Mouse (Mus musculus) intestine, embryonic 16.5 days (tissue): ENCODE data around the gene Gipc3. TPM values are rescaled to one million over a fixed set of nuclear protein-coding genes. Genes with fewer than 3 reads are reported as not detected.

Source experiments
- ATAC-seq: fragments of 200-750 bp; cut with Nextera tagmentation; 2 replicates; pipeline ENCODE4 v1.8.0; 2017; ENCODE audit warnings: moderate TSS enrichment, moderate library complexity
- H3K27ac ChIP-seq: fragments of 300-500 bp; sonication (generic); 2 replicates; pipeline ENCODE4 v1.5.1; 2014; ENCODE audit warnings: mild to moderate bottlenecking, low read length
- H3K27me3 ChIP-seq: fragments of 300-500 bp; sonication (generic); replicated peaks from 2 replicates; pipeline ENCODE4 v1.6.1; 2014; ENCODE audit warnings: low read length, control low read depth, mixed read lengths; ENCODE audit not compliant: control insufficient read depth, insufficient read depth
- H3K36me3 ChIP-seq: fragments of 300-500 bp; sonication (generic); 2 replicates; pipeline ENCODE4 v1.6.1; 2014; ENCODE audit warnings: low read length, control low read depth; ENCODE audit not compliant: control insufficient read depth, insufficient read depth
- H3K4me1 ChIP-seq: fragments of 300-500 bp; sonication (generic); 2 replicates; pipeline ENCODE4 v1.6.1; 2014; ENCODE audit warnings: low read length, control low read depth, mixed read lengths; ENCODE audit not compliant: control insufficient read depth, insufficient read depth
- H3K4me2 ChIP-seq: fragments of 300-500 bp; sonication (generic); 2 replicates; pipeline ENCODE4 v1.6.1; 2014; ENCODE audit warnings: low read depth, low read length, control low read depth
- H3K4me3 ChIP-seq: fragments of 300-500 bp; sonication (generic); 2 replicates; pipeline ENCODE4 v1.5.1; 2014; ENCODE audit warnings: mild to moderate bottlenecking, low read length
- H3K9ac ChIP-seq: fragments of 300-500 bp; sonication (generic); 2 replicates; pipeline ENCODE4 v1.6.1; 2014; ENCODE audit warnings: low read depth, low read length
- H3K9me3 ChIP-seq: fragments of 300-500 bp; sonication (generic); 2 replicates; pipeline ENCODE4 v1.6.1; 2016; ENCODE audit warnings: low read length, control low read depth; ENCODE audit not compliant: control insufficient read depth
- WGBS: fragments of 180-500 bp; shearing (Covaris S2); extraction: QIAGEN DNeasy Blood & Tissue Kit; methylation state at CpG from one replicate; pipeline ENCODE4 v1.1.7; 2014; 5-methylcytosine and 5-hydroxymethylcytosine counted together
- microRNA-seq: library from miRNA; unstranded; fragments of <30 nt; microRNA quantifications from one replicate; pipeline ENCODE4, GENCODE M21; 2016
- polyA plus RNA-seq: library from polyadenylated mRNA; unstranded; fragments of >200 nt; fragmentation: Nextera tagmentation; extraction: Ambion mirVana; gene quantifications from 2 replicates; pipeline ENCODE4 v1.2.1, GENCODE M21; 2015

Gipc3 gene
- polyA plus RNA-seq, 1 experiment from 2014 or later: 0.12 TPM

DNA sequence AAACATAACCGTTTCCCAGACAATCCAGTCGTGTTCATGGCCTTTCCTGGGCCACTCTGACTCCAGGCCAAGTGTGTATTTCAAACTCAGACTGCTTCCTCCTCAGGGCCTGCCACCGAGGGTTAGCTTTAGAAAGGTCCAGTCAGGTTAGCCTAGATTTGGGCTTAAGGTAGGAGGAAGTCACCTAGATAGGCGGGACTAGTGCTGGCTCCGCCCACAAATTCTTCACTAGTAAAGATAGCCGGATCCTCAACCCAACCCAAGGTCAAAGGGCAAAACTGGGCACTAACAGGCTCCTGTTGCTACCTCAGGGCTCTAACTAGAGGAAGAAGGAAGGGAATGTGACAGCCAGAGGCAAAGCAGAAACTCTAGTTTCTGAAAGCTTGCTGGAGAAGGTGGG is 56.5 kb downstream of the Gipc3 start:
- H3K36me3 ChIP-seq: no peaks in the 10 kb centered on the region
- peaks cover 19% of the 10 kb centered on the region for H3K4me1 ChIP-seq
- H3K27me3 ChIP-seq: peaks cover 10% of the 10 kb centered on the region; the same call in 1 of the 2 replicates
- H3K9ac ChIP-seq: peak overlapping the region; percentile 76
- no peaks in the 10 kb centered on the region for H3K9me3 ChIP-seq
- H3K4me2 ChIP-seq: peak overlapping the region; percentile 79
- H3K4me3 ChIP-seq: peak overlapping the region; percentile 66
- 27% methylated on average over 6 of the region's 6 CpGs for WGBS
- ATAC-seq: peak; percentile 32
- peak overlapping the region; percentile 85 for H3K27ac ChIP-seq

DNA sequence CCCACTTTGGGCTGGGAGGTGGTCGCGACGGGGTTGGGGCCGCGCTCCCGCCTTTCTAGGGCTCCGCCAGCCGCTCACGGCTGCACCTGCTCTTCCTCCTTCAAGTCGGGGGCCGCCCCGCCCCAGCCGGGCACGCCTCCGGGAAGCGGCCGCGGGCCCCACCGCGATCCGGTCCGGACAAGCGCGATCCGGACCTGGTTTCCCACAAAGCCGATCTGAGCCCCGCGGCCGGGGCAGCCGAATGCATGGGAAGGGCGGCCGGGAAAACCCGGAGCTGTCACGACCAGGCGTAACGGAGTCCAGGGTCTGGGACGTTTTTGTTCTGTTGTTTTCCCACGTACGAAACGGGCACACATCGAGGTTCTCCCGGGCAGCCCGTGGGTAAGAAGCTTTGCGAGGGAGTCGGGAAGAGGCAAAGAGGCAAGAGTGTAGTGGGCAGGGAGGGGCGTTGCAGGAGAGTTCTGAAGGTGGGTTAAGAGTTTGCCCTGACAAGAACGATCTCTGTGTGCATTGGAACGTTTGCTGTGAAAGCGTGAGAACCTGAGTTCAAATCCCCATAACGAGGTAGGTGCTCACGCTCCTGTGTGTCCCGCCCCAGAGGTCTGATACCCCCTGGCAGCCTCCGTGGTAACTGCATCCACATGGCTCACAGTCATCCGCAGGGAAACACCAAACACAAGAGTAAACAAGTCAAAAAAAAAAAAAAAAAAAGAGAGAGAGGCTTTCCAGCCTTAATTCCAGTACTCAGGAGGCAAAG is 57.2 kb downstream of the Gipc3 start:
- Histone ChIP-seq H3K9me3 (no peaks in the 10 kb centered on the region), H3K4me3 (peak overlapping the region; percentile 66), H3K4me2 (peak overlapping the region; percentile 79), H3K4me1 (peaks cover 14% of the 10 kb centered on the region), H3K27ac (peak overlapping the region; percentile 85), H3K27me3 (peaks cover 10% of the 10 kb centered on the region; the same call in 1 of the 2 replicates), H3K9ac (peak overlapping the region; percentile 76), H3K36me3 (peaks cover 4% of the 10 kb centered on the region; the same call in 1 of the 2 replicates)
- WGBS: 2% methylated on average over 51 of the region's 54 CpGs
- ATAC-seq: peak; percentile 63

Small RNA genes lying within 50 kb of the gene (microRNA-seq; reads per million reads assigned to microRNA genes)
- not detected for gene Mir6913

Other genes starting within 250 kb of the Gipc3 start
- gene Creb3l3, start 244.4 kb downstream of the Gipc3 start, polyA plus RNA-seq: 123 and 180 TPM in 2 replicates
- gene Map2k2, start 237.4 kb downstream of the Gipc3 start, polyA plus RNA-seq: 214 and 225 TPM in 2 replicates
- gene Zbtb7a, start 208.0 kb downstream of the Gipc3 start, polyA plus RNA-seq: 46.2 and 47.4 TPM in 2 replicates
- gene Pias4, start 175.3 kb downstream of the Gipc3 start, polyA plus RNA-seq: 52.5 and 54.4 TPM in 2 replicates
- 526 and 531 TPM in 2 replicates for gene Eef2, start 166.6 kb downstream of the Gipc3 start, polyA plus RNA-seq
- 15.4 and 47.6 TPM in 2 replicates for gene Dapk3, start 160.3 kb downstream of the Gipc3 start, polyA plus RNA-seq
- gene 4930442H23Rik, start 159.4 kb downstream of the Gipc3 start, polyA plus RNA-seq: not detected in 2 replicates
- gene Nmrk2, start 141.2 kb downstream of the Gipc3 start, polyA plus RNA-seq: 0.17 TPM in 1 of 2 replicates, not detected in the other
- gene Atcay, start 112.4 kb downstream of the Gipc3 start, polyA plus RNA-seq: 1.4 and 1.5 TPM in 2 replicates
- gene Zfr2, start 110.1 kb downstream of the Gipc3 start, polyA plus RNA-seq: 7.1 and 8.0 TPM in 2 replicates
- 2.0 and 2.3 TPM in 2 replicates for gene Matk, start 90.3 kb downstream of the Gipc3 start, polyA plus RNA-seq
- gene Mrpl54, start 76.3 kb downstream of the Gipc3 start, polyA plus RNA-seq: 240 and 249 TPM in 2 replicates
- gene Apba3, start 76.3 kb downstream of the Gipc3 start, polyA plus RNA-seq: 72.2 and 83.1 TPM in 2 replicates
- gene Tjp3, start 51.7 kb downstream of the Gipc3 start, polyA plus RNA-seq: 53.2 and 56.6 TPM in 2 replicates
- gene Pip5k1c, start 50.3 kb downstream of the Gipc3 start, polyA plus RNA-seq: 35.4 and 40.5 TPM in 2 replicates
- gene Cactin, start 22.2 kb downstream of the Gipc3 start, polyA plus RNA-seq: 28.7 and 29.0 TPM in 2 replicates
- gene Tbxa2r, start 14.5 kb downstream of the Gipc3 start, polyA plus RNA-seq: 21.2 and 21.3 TPM in 2 replicates
- 69.0 and 71.4 TPM in 2 replicates for gene Hmg20b, start 7.2 kb upstream of the Gipc3 start, polyA plus RNA-seq
- gene Mfsd12, start 14.2 kb upstream of the Gipc3 start, polyA plus RNA-seq: 21.6 and 32.4 TPM in 2 replicates
- gene 4930404N11Rik, start 22.6 kb upstream of the Gipc3 start, polyA plus RNA-seq: 1.4 and 2.7 TPM in 2 replicates
- gene Fzr1, start 35.2 kb upstream of the Gipc3 start, polyA plus RNA-seq: 73.2 and 78.7 TPM in 2 replicates
- gene Dohh, start 41.2 kb upstream of the Gipc3 start, polyA plus RNA-seq: 102 and 109 TPM in 2 replicates
- 2.9 and 3.7 TPM in 2 replicates for gene Gm48551, start 41.2 kb upstream of the Gipc3 start, polyA plus RNA-seq
- 0.55 and 1.8 TPM in 2 replicates for gene Gm48552, start 45.7 kb upstream of the Gipc3 start, polyA plus RNA-seq
- gene Smim24, start 49.8 kb upstream of the Gipc3 start, polyA plus RNA-seq: 426 and 504 TPM in 2 replicates
- 49.8 and 55.8 TPM in 2 replicates for gene Nfic, start 112.4 kb upstream of the Gipc3 start, polyA plus RNA-seq
- gene Celf5, start 139.4 kb upstream of the Gipc3 start, polyA plus RNA-seq: 1.4 and 1.5 TPM in 2 replicates
- 126 and 137 TPM in 2 replicates for gene Ncln, start 153.1 kb upstream of the Gipc3 start, polyA plus RNA-seq
- 0.86 and 0.99 TPM in 2 replicates for gene S1pr4, start 156.9 kb upstream of the Gipc3 start, polyA plus RNA-seq
- 1.1 and 1.5 TPM in 2 replicates for gene Gna15, start 181.0 kb upstream of the Gipc3 start, polyA plus RNA-seq
- gene Gna11, start 201.9 kb upstream of the Gipc3 start, polyA plus RNA-seq: 296 and 339 TPM in 2 replicates
- 473 and 518 TPM in 2 replicates for gene Aes, start 216.2 kb upstream of the Gipc3 start, polyA plus RNA-seq
- 12.6 and 13.6 TPM in 2 replicates for gene Tle2, start 231.3 kb upstream of the Gipc3 start, polyA plus RNA-seq